Mouse (Mus musculus) stomach, adult 2 months (tissue): Measurements from ENCODE around the gene Nos1. TPM values are rescaled to one million over a fixed set of nuclear protein-coding genes. Genes with fewer than 3 reads are reported as not detected.

Experiments used
- polyA plus RNA-seq: library from polyadenylated mRNA; depleted of rRNA; stranded (reverse); fragments of >200 nt; gene quantifications from 2 replicates; pipeline ENCODE4 v1.2.3, GENCODE M21; 2012; rRNA removed

The Nos1 gene
- polyA plus RNA-seq = 1.0 and 2.2 TPM in 2 replicates

GRCm38 (mm10) chr5:117780681-117781080 is at the start of gene Nos1:
Gene Nos1, plus strand, starts transcription at chr5:117781032.

DNA sequence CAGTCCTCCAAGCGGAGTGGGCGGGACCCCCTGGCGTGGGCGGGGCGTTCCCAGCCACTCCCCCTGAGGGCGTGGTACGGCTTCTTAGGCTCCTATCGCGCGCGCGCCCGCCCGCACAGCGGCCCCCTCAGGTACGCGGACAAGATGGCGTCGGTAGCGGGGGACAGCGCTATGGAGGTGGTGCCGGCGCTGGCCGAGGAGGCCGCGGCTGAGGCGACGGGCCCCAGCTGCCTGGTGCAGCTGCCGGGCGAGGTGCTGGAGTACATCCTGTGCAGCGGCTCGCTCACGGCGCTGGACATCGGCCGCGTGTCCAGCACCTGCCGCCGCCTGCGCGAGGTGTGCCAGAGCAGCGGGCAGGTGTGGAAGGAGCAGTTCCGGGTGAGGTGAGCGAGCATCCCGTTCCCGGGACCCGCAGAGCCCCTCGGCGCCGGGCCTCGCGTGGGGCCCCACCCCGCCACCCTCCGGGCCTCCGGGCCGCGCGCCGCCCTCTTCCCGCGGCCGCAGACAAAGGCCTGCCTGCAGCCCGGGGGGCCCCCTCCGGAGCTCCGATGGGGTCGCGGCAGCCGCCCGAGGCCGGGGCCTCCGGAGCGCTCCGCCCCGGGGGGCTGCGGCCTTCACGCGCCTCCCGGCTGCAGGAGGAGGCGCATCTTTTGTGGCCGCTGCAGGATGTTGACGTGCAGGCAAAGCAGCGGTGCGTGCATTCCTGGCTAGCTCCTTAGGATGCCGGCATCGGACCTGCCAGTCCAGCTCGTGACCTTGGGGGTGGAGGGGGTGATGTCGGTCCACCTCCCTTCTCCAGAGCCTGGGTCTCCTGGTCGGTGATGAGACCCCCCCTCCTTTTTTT is 196.0 kb downstream of the Nos1 start, which contains the start of gene Fbxo21:
Gene Fbxo21 (plus strand): TSS at position 74 of the 844 bp plus-strand sequence.

Other genes starting within 250 kb of the Nos1 start
- gene Fbxo21, start 195.7 kb downstream of the Nos1 start, polyA plus RNA-seq = 12.0 and 13.4 TPM in 2 replicates
- 202 and 466 TPM in 2 replicates for gene Tesc, start 246.7 kb downstream of the Nos1 start, polyA plus RNA-seq